Mouse (Mus musculus): ENCODE results near the gene Tmem234.

Tmem234 gene

DNA sequence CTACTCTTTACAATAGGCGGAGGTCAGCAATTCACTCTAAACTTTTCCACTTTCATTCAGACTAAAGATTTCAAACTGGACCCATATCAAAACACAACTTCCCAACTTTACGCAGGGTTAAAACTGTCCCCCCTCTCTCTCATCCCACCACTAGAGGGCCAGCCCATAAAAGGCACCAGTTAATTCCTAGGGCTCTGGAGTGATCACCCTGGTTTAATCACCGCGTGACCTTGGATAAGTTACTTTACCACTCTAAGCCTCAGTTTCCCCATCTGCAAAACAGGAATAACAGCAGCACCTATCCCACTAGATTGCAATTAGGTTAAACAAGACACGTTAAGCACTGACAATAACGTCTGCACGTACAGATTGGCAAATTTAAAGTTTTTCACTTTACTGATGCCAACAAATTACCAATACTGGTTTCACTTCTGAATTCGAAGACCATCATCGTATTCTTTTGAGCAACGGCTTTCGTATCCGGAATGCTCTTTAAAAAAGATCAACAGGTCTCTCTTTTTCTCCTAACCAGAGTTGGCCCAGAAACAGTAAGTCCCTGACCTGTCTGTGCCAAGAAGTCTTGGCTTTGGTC lies 71.1 kb downstream of the Tmem234 start:
- peak; percentile 74 for DNase-seq (ENCODE audit: low read depth, low spot score)

DNA sequence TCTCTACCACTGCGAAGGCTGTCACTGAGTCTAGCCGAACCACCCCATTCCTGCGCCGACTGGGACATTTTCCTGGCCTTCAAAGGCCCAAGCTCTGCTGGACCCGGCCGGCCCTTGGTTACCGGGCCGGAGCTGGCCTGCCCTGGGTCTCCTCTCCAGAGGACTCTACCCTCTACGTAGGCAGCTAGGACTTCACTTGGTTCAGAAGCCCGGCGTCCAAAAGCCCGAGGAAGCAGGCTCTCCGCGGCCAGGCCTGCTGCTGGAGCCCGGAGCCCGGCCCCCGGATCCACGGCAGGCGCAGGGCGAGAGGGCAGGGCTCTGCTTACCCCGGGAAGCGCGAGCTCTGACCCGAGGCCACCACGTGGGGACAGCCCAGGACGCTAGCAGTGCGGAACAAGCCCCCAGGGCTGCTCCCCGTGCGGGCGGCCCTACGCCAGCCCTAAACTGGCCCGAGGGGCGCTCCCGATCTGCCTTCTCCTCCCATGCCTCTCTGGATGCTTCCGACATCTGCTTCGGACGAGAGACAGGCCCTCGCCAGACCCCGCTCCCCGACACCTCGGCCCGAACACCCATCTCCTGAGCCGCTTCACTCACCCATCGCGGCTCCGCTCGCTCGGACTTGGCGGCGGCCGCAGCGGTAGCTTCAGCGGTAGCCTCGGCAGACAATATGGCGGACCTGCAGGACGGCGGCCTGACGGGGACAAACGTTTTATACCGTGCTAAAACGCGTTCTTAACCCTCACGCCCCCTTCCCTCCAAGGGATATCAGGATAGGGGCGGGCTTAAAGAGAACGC lies 71.8 kb downstream of the Tmem234 start, which contains the start of gene Kpna6:
Kpna6 (minus strand) TSS at position 685 of the 795 bp plus-strand sequence.
- peak; percentile 89 for DNase-seq (ENCODE audit: low read depth, low spot score)

DNA sequence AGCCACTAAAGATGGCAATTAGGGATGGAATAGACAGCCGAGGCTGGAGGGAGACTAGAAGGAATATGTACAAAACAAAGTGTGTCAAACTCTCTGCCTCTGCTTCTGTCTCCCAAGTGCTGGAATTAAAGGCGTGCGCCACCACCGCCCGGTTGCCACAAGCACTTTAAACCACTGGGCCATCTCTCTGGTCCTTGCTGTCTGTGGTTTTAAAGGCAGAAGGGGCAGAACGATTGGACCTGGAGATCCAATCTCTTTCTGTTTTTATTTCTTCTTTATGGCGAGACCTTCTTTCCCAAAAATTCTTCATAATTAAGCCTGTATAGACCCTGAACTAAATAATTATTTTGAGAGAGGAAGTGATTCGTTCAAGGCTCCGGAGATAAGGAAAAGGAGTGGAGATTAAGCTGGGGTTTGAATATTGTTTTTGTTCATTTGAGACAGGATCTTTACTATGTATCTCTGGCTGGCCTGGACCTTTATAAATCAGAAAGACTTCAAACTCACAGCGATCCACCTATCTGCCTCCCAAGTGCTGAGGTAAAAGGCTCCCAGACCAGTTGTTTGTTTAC lies 72.5 kb downstream of the Tmem234 start:
- no peak for DNase-seq (ENCODE audit: low read depth, low spot score)

Data from CD4-positive, CD25-positive, alpha-beta regulatory T cell, adult 2 months (primary cell).